Mouse (Mus musculus) cortical plate, adult 2 months (tissue): ENCODE results near the gene Pde10a. TPM values are rescaled to one million over a fixed set of nuclear protein-coding genes. Genes with fewer than 3 reads are reported as not detected.

ENCODE experiments used
- H3K27ac ChIP-seq: fragments of 200-500 bp; 2 replicates; pipeline ENCODE4 v1.5.1; 2012; ENCODE audit warnings: low read length, control low read depth, inconsistent platforms; ENCODE audit not compliant: insufficient read depth
- H3K4me1 ChIP-seq: fragments of 200-500 bp; 2 replicates; pipeline ENCODE4 v1.6.1; 2011; ENCODE audit warnings: low read length; ENCODE audit not compliant: control insufficient read depth, insufficient read depth
- H3K4me3 ChIP-seq: fragments of 200-500 bp; 2 replicates; pipeline ENCODE4 v1.5.1; 2011; ENCODE audit warnings: mild to moderate bottlenecking, low read length, control low read depth; ENCODE audit not compliant: insufficient read depth
- CTCF ChIP-seq: fragments of 200-500 bp; IDR thresholded peaks from 2 replicates; pipeline ENCODE4 v1.5.1; 2011; ENCODE audit warnings: mild to moderate bottlenecking, control low read depth, low read length; ENCODE audit not compliant: insufficient read depth; ENCODE audit errors: extremely low read depth
- POLR2A ChIP-seq: fragments of 200-500 bp; IDR thresholded peaks from 2 replicates; pipeline ENCODE4 v1.6.1; 2011; ENCODE audit warnings: mild to moderate bottlenecking, low read length, control low read depth; ENCODE audit not compliant: insufficient read depth; ENCODE audit errors: extremely low read depth
- polyA plus RNA-seq: library from polyadenylated mRNA; depleted of rRNA; stranded (reverse); fragments of >200 nt; gene quantifications from 2 replicates; pipeline ENCODE4 v1.2.3, GENCODE M21; 2012

The Pde10a gene
- polyA plus RNA-seq, 1 experiment: 71.9 TPM

GRCm38 (mm10) chr17:8903555-8904283 lies 378.5 kb downstream of the Pde10a start:
- H3K4me1 ChIP-seq: peaks cover 2% of the 10 kb centered on the region; the same call in 1 of the 2 replicates
- no peak for TF ChIP-seq CTCF
- no peak for TF ChIP-seq POLR2A
- no peak overlapping the region for H3K27ac ChIP-seq
- no peak overlapping the region for H3K4me3 ChIP-seq

- no peak overlapping the region for H3K4me3 ChIP-seq
- H3K27ac ChIP-seq: no peak overlapping the region
- peaks cover 3% of the 10 kb centered on the region for H3K4me1 ChIP-seq
- TF ChIP-seq CTCF: no peak
- TF ChIP-seq POLR2A: no peak
Measured at GRCm38 (mm10) chr17:8910571-8910970, 385.4 kb downstream of the Pde10a start.

- Histone ChIP-seq H3K4me1 (peaks cover 2% of the 10 kb centered on the region; the same call in 1 of the 2 replicates), H3K27ac (no peak overlapping the region), H3K4me3 (no peak overlapping the region)
- no peak for TF ChIP-seq POLR2A
- no peak for TF ChIP-seq CTCF
Measured at GRCm38 (mm10) chr17:8912933-8913332, 387.8 kb downstream of the Pde10a start.

GRCm38 (mm10) chr17:8915693-8916092 lies 390.5 kb downstream of the Pde10a start:
- Histone ChIP-seq H3K4me1 (no peaks in the 10 kb centered on the region), H3K27ac (no peak overlapping the region), H3K4me3 (no peak overlapping the region)
- TF ChIP-seq POLR2A (no peak), CTCF (no peak)

DNA sequence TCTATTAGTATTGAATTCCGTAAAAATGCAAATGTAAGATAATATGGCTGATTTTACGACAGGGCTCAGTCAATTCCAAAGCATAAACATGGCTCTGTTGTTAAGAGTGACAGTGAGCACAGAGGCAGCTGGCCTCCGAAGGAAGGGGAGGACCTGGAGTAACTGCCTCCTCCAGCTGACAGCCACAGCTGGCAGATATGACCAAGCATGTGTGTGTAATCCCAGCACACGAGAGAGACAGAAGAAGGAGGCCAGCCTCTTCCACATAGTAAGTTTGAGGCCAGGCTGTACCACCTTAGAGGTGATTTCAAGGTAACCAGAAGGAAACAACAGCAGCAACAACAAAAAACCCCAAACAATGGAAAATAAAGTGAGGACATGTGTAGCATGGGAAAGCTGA lies 397.9 kb downstream of the Pde10a start:
- Histone ChIP-seq H3K4me1 (peaks cover 3% of the 10 kb centered on the region; the same call in 1 of the 2 replicates), H3K27ac (no peak overlapping the region), H3K4me3 (no peak overlapping the region)
- TF ChIP-seq CTCF (no peak), POLR2A (no peak)

DNA sequence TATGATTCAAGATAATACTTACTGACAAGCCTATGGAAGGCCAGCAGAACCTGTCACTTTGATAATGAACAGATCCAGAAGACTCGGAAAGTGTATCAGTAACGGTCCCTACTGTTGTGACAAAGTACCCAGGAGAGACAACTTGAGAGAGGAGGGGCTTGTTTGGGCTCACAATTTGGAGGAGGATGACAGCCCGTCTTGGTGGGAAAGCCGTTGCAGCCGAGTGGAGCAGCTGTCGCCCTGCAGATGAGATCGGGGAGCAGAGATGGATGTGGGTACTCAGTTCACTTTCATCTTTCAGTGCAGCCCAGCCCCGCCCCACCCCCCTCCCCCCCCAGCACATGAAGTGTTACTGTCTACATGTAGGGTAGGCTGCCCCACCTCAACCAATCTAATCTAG lies 398.6 kb downstream of the Pde10a start:
- TF ChIP-seq POLR2A (no peak), CTCF (no peak)
- Histone ChIP-seq H3K4me1 (peaks cover 3% of the 10 kb centered on the region; the same call in 1 of the 2 replicates), H3K27ac (no peak overlapping the region), H3K4me3 (no peak overlapping the region)

DNA sequence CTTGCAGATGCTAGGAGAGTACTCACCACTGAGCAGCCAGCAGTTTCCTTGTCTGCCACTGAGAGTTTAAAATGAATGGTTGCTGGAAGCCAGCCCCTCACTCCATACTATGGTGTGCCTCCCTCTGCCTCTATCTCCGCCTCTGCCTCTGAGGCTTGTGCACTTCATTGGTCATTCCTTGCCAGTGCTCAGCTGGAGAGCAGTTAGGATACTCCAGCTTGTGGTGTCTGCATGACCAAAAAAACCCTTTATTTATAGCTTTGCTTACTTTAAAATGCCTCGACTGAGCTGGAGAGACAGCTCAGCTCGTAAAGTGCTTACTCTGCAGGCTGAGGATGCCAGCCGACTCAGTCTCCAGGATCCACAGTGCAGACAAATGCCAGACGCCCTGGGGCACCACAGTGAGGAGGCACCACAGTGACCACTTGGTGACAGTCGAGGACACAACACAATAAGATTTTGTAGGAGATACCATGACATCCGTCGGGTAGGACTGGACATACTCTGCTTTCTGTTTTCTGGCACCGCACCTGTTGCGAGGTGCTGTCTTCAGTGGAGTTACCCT lies 400.7 kb downstream of the Pde10a start:
- no peak for TF ChIP-seq POLR2A
- TF ChIP-seq CTCF: no peak
- Histone ChIP-seq H3K27ac (no peak overlapping the region), H3K4me1 (peaks cover 5% of the 10 kb centered on the region), H3K4me3 (no peak overlapping the region)

GRCm38 (mm10) chr17:8928560-8928959 lies 403.4 kb downstream of the Pde10a start:
- peaks cover 6% of the 10 kb centered on the region for H3K4me1 ChIP-seq
- no peak overlapping the region for H3K27ac ChIP-seq
- TF ChIP-seq POLR2A (no peak), CTCF (no peak)
- no peak overlapping the region for H3K4me3 ChIP-seq

DNA sequence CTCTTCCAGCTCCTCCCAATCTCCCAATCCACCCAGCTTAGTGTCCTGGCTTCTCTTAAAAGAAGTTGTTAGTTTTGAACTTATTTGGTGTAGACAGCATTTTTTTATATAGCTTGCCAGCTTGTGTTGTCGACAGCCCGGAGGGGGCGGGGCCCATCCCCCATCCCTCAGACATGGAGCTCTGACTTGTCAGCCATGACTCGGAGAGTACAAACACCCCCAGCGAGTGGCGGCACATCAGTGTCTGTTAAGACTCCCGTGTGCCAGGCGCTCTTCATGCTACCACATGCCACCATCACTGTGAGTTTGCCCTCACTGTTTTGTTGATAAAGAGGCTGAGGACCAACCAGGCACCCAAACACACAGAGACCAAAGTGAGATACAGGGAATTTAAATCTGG lies 404.5 kb downstream of the Pde10a start:
- TF ChIP-seq POLR2A (no peak), CTCF (no peak)
- Histone ChIP-seq H3K4me1 (peaks cover 6% of the 10 kb centered on the region), H3K4me3 (no peak overlapping the region), H3K27ac (no peak overlapping the region)

DNA sequence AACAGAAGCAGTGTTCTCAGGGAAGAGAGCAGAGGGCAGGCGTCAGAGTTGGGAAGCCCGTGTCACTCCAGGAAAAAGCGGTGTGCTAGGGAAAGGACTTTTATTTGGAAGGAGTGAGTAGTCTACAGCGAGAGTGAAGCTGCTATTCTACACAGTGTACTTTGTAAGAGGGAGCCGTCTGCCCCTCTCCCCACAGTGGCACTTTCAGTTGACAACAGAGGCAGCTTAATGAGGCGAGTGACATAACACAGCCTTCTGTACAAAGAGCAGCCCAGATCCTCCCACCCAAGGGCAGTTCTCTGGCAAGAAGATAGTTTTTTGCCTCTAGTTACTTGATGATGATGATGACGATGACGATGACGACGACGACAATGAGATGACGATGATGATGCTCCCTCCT lies 410.4 kb downstream of the Pde10a start:
- TF ChIP-seq CTCF (no peak), POLR2A (no peak)
- H3K4me1 ChIP-seq: peaks cover 2% of the 10 kb centered on the region
- H3K27ac ChIP-seq: no peak overlapping the region
- no peak overlapping the region for H3K4me3 ChIP-seq
